8 mouse cellular contexts compared by ENCODE assay signal in genomic region chr4:135709072-135709564, GRCm38 (mm10). TPM values are rescaled to one million over a fixed set of nuclear protein-coding genes. Genes with fewer than 3 reads are reported as not detected.
DNase-seq lines count a peak whose midpoint lies in the region; ATAC-seq and TF ChIP-seq lines count a peak whose summit lies in the region.

No protein-coding gene starts in this region.

- TF ChIP-seq CTCF in brain, embryonic 14.5 days (IDR thresholded peaks at IDR 0.05; ENCODE audit: borderline replicate concordance, extremely low read depth, insufficient read depth, insufficient read length), result peak; percentile 72
- TF ChIP-seq CTCF in liver, adult 2 months (IDR thresholded peaks at IDR 0.05; ENCODE audit: low read depth, low read length), result peak; percentile 88

- H3K27ac ChIP-seq in heart, embryonic 12.5 days (ENCODE audit: poor library complexity, severe bottlenecking), result no peak overlapping the region
- H3K27ac ChIP-seq in kidney, embryonic 15.5 days, result no peak overlapping the region
- no peak overlapping the region for H3K27ac ChIP-seq in liver, adult 2 months (replicated peaks; ENCODE audit: insufficient read depth, low read depth, low read length)

- peak; percentile 84 for DNase-seq in CD4-positive, CD25-positive, alpha-beta regulatory T cell, adult 2 months (ENCODE audit: low read depth, low spot score)
- peak; percentile 64 for DNase-seq in brain, embryonic 14.5 days (ENCODE audit: low read depth)
- peak; percentile 54 for DNase-seq in liver, adult 2 months (ENCODE audit: extremely low read depth, low read depth, low spot score)
- DNase-seq in spleen, postnatal 4 days (ENCODE audit: low spot score in 2 of 2), result peak; percentile 81 to 94

- no peaks in the 10 kb centered on the region for H3K36me3 ChIP-seq in heart, embryonic 12.5 days
- no peaks in the 10 kb centered on the region for H3K36me3 ChIP-seq in kidney, embryonic 15.5 days
- H3K36me3 ChIP-seq in liver, adult 2 months (ENCODE audit: control insufficient read depth, insufficient read depth, low read length), result no peaks in the 10 kb centered on the region

- ATAC-seq in erythroblast, adult 5-6 weeks (replicated peaks; ENCODE audit: low FRiP score, poor library complexity, severe bottlenecking), result peak; percentile 90
- peak; percentile 41; the same call in 1 of the 2 replicates for ATAC-seq in heart, embryonic 12.5 days (ENCODE audit: insufficient number of reproducible peaks, low FRiP score)
- peak; percentile 52; the same call in 1 of the 2 replicates for ATAC-seq in kidney, embryonic 15.5 days (replicated peaks; ENCODE audit: low FRiP score)
- ATAC-seq in monocyte, adult 5-6 weeks (replicated peaks; ENCODE audit: insufficient number of reproducible peaks, low FRiP score, low TSS enrichment, poor library complexity, severe bottlenecking), result peak; percentile 84

- H3K79me2 ChIP-seq in liver, adult 2 months (ENCODE audit: control insufficient read depth, insufficient read depth, low read length), result no peaks in the 10 kb centered on the region

- peaks cover 2% of the 10 kb centered on the region; the same call in 1 of the 2 replicates for H3K4me1 ChIP-seq in heart, embryonic 12.5 days (replicated peaks)
- H3K4me1 ChIP-seq in kidney, embryonic 15.5 days, result peaks cover 19% of the 10 kb centered on the region; the same call in 1 of the 2 replicates
- 0 out of 2 replicates have a peak, but pooled peaks cover 1% of the 10 kb centered on the region for H3K4me1 ChIP-seq in liver, adult 2 months (ENCODE audit: control insufficient read depth, insufficient read depth, low read length)

- H3K9ac ChIP-seq in heart, embryonic 12.5 days, result no peak overlapping the region
- no peak overlapping the region for H3K9ac ChIP-seq in kidney, embryonic 15.5 days
- peak overlapping the region; percentile 41; the same call in 1 of the 2 replicates for H3K9ac ChIP-seq in liver, adult 2 months (ENCODE audit: low read depth, low read length)

- H3K4me2 ChIP-seq in heart, embryonic 12.5 days, result peak overlapping the region; percentile 55
- H3K4me2 ChIP-seq in kidney, embryonic 15.5 days, result peak overlapping the region; percentile 56

- H3K4me3 ChIP-seq in heart, embryonic 12.5 days, result peak overlapping the region; percentile 24
- H3K4me3 ChIP-seq in kidney, embryonic 15.5 days (replicated peaks), result peak overlapping the region; percentile 31
- peak overlapping the region; percentile 32; the same call in 1 of the 2 replicates for H3K4me3 ChIP-seq in liver, adult 2 months (ENCODE audit: insufficient read depth, low read depth, low read length)

- 0 out of 2 replicates have a peak, but pooled peaks cover 3% of the 10 kb centered on the region for H3K9me3 ChIP-seq in heart, embryonic 12.5 days (replicated peaks)
- H3K9me3 ChIP-seq in kidney, embryonic 15.5 days (replicated peaks), result no peaks in the 10 kb centered on the region

- no peak for TF ChIP-seq POLR2A in brain, embryonic 14.5 days (IDR thresholded peaks at IDR 0.05; ENCODE audit: borderline replicate concordance, extremely low read depth, insufficient read depth, insufficient read length, poor library complexity, severe bottlenecking)
- no peak for TF ChIP-seq POLR2A in liver, adult 2 months (IDR thresholded peaks at IDR 0.05; ENCODE audit: extremely low read depth, insufficient read depth, low read length)

- WGBS in heart, embryonic 12.5 days, result 8% methylated on average over 8 of the region's 8 CpGs
- WGBS in kidney, embryonic 15.5 days, result 11% methylated on average over 8 of the region's 8 CpGs
- WGBS in liver, adult 2 months, result 6% methylated on average over 8 of the region's 8 CpGs

- peaks cover 5% of the 10 kb centered on the region; the same call in 1 of the 2 replicates for H3K27me3 ChIP-seq in heart, embryonic 12.5 days (replicated peaks)
- H3K27me3 ChIP-seq in kidney, embryonic 15.5 days, result no peaks in the 10 kb centered on the region
- no peaks in the 10 kb centered on the region for H3K27me3 ChIP-seq in liver, adult 2 months (ENCODE audit: control insufficient read depth, insufficient read depth, low read length)

RNA-seq across cellular contexts. Expression of gene Il22ra1, which starts 18.9 kb away (rescaled TPM):
- 0.16 and 0.19 TPM in 2 replicates for polyA plus RNA-seq in brain, embryonic 14.5 days (2012; rRNA removed)
- not detected in 2 replicates for total RNA-seq in erythroblast, adult 5-6 weeks (2015; ENCODE audit: low replicate concordance)
- total RNA-seq in erythroblast, adult 5-6 weeks (2017; ENCODE audit: low replicate concordance), result not detected in 2 replicates
- not detected in 2 replicates for polyA plus RNA-seq in heart, embryonic 12.5 days (2016; fragmentation: Nextera tagmentation; extraction: Ambion mirVana)
- 0.06 and 0.09 TPM in 2 replicates for polyA plus RNA-seq in kidney, embryonic 15.5 days (2015; fragmentation: Nextera tagmentation; extraction: Ambion mirVana)
- 1.4 and 1.7 TPM in 2 replicates for total RNA-seq in liver, adult 2 months (2014; rRNA removed)
- polyA plus RNA-seq in liver, adult 2 months (2012; rRNA removed), result 4.1 and 4.5 TPM in 2 replicates
- not detected in 3 replicates for total RNA-seq in monocyte, adult 5-6 weeks (2017)

RNA-seq across cellular contexts. Expression of gene Ifnlr1, which starts 23.0 kb away (rescaled TPM):
- 0.50 and 0.62 TPM in 2 replicates for polyA plus RNA-seq in brain, embryonic 14.5 days (2012; rRNA removed)
- 2.7 and 3.8 TPM in 2 replicates for total RNA-seq in erythroblast, adult 5-6 weeks (2015; ENCODE audit: low replicate concordance)
- 1.4 and 1.7 TPM in 2 replicates for total RNA-seq in erythroblast, adult 5-6 weeks (2017; ENCODE audit: low replicate concordance)
- 0.28 and 0.69 TPM in 2 replicates for polyA plus RNA-seq in heart, embryonic 12.5 days (2016; fragmentation: Nextera tagmentation; extraction: Ambion mirVana)
- polyA plus RNA-seq in kidney, embryonic 15.5 days (2015; fragmentation: Nextera tagmentation; extraction: Ambion mirVana), result 1.1 TPM in 2 replicates
- under 0.01 TPM in 1 of 2 replicates, not detected in the other for total RNA-seq in liver, adult 2 months (2014; rRNA removed)
- polyA plus RNA-seq in liver, adult 2 months (2012; rRNA removed), result 0.06 and 0.14 TPM in 2 replicates
- total RNA-seq in monocyte, adult 5-6 weeks (2017), result 0.53 TPM in 1 of 3 replicates, not detected in the others

RNA-seq across cellular contexts. Expression of gene Myom3, which starts 50.4 kb away (rescaled TPM):
- 0.10 and 0.15 TPM in 2 replicates for polyA plus RNA-seq in brain, embryonic 14.5 days (2012; rRNA removed)
- total RNA-seq in erythroblast, adult 5-6 weeks (2015; ENCODE audit: low replicate concordance), result not detected in 2 replicates
- total RNA-seq in erythroblast, adult 5-6 weeks (2017; ENCODE audit: low replicate concordance), result 0.51 TPM in 1 of 2 replicates, not detected in the other
- polyA plus RNA-seq in heart, embryonic 12.5 days (2016; fragmentation: Nextera tagmentation; extraction: Ambion mirVana), result 0.08 and 0.17 TPM in 2 replicates
- 1.1 and 1.7 TPM in 2 replicates for polyA plus RNA-seq in kidney, embryonic 15.5 days (2015; fragmentation: Nextera tagmentation; extraction: Ambion mirVana)
- total RNA-seq in liver, adult 2 months (2014; rRNA removed), result under 0.01 and 0.46 TPM in 2 replicates
- polyA plus RNA-seq in liver, adult 2 months (2012; rRNA removed), result 0.09 and 0.12 TPM in 2 replicates
- not detected in 3 replicates for total RNA-seq in monocyte, adult 5-6 weeks (2017)
